Mouse (Mus musculus) CD4-positive, CD25-positive, alpha-beta regulatory T cell (primary cell): ENCODE measurements around the gene Zfp36l3. TPM values are rescaled to one million over a fixed set of nuclear protein-coding genes. Genes with fewer than 3 reads are reported as not detected.

Experiments used
- polyA plus RNA-seq: library from polyadenylated mRNA; unstranded; fragments of 100-300 nt; shearing (Covaris generic); gene quantifications from one replicate; pipeline ENCODE4 v1.2.1, GENCODE M21; 2017

Zfp36l3 gene
- not detected for polyA plus RNA-seq

DNA sequence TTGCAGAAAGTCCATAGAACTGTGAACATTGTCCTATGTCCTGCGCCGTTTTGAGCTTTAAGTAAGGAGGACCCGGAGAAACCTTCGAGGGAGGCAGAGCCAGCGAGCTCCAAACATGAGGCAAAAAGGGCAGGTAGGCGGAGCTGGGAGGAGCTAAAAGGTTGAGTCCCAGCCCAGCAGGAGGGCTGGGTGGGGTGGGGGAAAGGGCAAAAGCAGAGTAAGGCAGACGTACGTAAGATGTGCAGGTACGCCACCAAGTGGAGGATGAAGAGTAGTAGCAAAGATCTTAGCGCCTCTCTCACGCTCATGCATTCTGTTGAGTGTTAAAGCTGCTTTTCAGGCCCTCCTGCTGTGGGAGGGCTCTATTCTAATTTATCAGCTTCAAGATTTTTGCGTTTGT lies at the start of gene Zfp36l3:
Zfp36l3 (minus strand) TSS at position 119 of the 400 bp plus-strand sequence.

DNA sequence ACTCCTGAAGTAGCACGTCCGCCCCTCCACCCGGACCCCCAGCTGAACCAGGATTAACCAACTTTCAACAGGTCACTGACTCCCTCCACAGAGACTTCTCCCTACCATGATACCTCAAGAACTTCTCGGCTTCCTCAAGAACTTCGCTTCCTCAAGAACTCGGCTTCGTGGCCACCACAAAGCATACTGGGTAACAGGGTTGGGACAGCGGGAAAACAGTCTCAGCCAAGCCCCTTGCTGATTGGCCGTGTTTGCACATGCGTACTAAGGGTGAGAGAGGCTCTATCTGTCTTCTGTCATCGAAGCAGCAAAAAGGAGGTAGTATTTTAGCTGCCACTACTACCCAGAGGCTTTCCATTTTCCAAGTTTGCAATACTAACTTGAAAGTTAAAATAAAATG lies 21.3 kb upstream of the Zfp36l3 start, which contains the start of gene Xlr:
Xlr (minus strand) TSS at position 188 of the 400 bp plus-strand sequence.

DNA sequence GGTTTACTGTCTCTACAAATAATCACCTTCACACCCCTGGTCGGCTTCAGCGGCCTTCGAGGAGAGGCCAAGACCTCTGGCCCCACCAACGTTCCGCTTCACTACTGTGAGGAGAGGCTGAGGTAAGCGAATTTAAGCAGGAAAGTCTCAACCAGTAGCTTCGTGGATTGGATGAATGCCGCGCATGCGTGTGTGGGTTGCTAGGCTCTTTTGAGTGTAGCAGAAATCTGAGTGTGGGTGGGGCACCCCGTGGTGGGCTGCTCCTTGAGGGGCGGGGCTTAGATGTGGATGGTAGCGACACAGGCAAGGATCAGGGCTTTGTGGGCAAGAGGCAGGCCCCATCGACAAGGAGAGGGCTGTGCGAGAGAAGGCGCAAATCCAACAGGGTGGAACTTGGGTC lies 18.5 kb downstream of the Zfp36l3 start, which contains the start of gene 1700013H16Rik:
1700013H16Rik (minus strand) TSS at position 96 of the 400 bp plus-strand sequence.

DNA sequence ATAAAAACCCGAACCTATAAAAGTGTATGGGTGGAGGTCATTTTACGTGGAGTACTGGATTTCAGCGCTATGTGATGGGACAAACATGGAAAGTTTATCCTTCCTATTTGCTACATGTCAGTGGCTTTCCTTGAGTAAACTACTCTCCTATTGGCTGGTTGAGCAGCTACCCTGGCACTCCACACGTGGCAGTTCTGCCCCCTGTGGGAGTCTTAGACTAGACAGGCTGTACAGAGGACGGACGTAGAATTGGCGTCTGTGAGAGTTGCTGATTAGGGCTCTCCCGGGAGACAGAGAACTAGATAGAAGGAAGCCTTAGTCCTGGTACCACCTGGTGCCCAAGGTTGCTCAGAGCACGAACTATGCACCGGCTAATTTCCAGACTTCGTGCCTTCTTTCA lies 51.6 kb downstream of the Zfp36l3 start, which contains the start of gene 4930502E18Rik:
4930502E18Rik (plus strand) TSS at position 231 of the 400 bp plus-strand sequence.

Other genes starting within 250 kb of the Zfp36l3 start
- gene Rtl8c, start 168.4 kb downstream of the Zfp36l3 start, polyA plus RNA-seq: 21.5 TPM
- gene Gm14597, start 167.4 kb downstream of the Zfp36l3 start, polyA plus RNA-seq: not detected
- 33.7 TPM for gene Rtl8a, start 132.7 kb downstream of the Zfp36l3 start, polyA plus RNA-seq
- 31.7 TPM for gene Rtl8b, start 106.0 kb downstream of the Zfp36l3 start, polyA plus RNA-seq
- not detected for gene 4930502E18Rik, start 51.6 kb downstream of the Zfp36l3 start, polyA plus RNA-seq
- not detected for gene 1700013H16Rik, start 18.6 kb downstream of the Zfp36l3 start, polyA plus RNA-seq
- gene Xlr, start 21.3 kb upstream of the Zfp36l3 start, polyA plus RNA-seq: 3.1 TPM